Mouse (Mus musculus): ENCODE measurements around the gene Dnal1. TPM values are rescaled to one million over a fixed set of nuclear protein-coding genes. Genes with fewer than 3 reads are reported as not detected.

Gene Dnal1
- polyA plus RNA-seq, 1 experiment = 20.2 TPM

DNA sequence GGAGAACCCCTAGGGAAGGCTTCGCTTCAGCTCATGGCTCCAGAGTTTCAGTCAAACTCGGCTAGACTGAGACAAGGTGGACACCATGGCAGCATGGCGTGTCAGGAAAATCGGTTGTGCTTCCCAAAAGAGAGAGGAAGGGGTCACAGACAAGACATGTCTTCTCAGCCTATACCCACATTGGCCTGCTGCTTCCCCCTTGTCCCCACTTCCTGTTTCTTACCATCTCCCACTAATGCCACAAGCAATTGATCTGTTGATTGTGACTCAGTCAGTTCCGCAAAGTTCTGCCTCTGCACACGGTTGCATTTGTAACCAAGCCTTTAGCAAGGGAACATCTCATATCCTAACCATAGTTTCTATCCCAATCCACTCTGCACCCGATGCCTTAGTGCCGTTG lies 15.8 kb downstream of the Dnal1 start:
- TF ChIP-seq POLR2A (IDR thresholded peaks at IDR 0.05; ENCODE audit: borderline replicate concordance, extremely low read depth, insufficient read depth, insufficient read length, poor library complexity, severe bottlenecking) (no peak), CTCF (IDR thresholded peaks at IDR 0.05; ENCODE audit: borderline replicate concordance, extremely low read depth, insufficient read depth, insufficient read length) (no peak)
- DNase-seq (ENCODE audit: low read depth) = no peak

DNA sequence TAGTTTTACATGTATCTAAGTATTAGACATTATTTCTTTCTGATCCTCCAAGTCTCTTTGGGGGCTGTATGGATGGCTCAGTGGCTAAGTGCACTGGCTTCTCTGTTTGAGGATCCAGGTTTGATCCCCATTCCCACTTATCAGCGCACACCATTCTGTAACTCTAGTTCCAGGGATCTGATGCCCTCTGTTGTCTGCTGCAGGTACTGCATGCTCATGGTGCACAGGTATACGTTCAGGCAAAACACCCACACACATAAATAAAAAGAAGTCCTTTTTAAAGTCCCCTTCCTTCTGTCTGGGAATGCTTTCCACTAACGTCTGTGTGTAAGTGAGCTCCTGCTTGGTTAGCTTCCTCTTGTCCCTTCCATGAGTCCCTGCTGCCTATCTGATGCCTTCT lies 18.1 kb downstream of the Dnal1 start:
- TF ChIP-seq POLR2A (IDR thresholded peaks at IDR 0.05; ENCODE audit: borderline replicate concordance, extremely low read depth, insufficient read depth, insufficient read length, poor library complexity, severe bottlenecking) (no peak), CTCF (IDR thresholded peaks at IDR 0.05; ENCODE audit: borderline replicate concordance, extremely low read depth, insufficient read depth, insufficient read length) (peak; percentile 55; the same call in 1 of the 2 replicates)
- peak; percentile 15 for DNase-seq (ENCODE audit: low read depth)

DNA sequence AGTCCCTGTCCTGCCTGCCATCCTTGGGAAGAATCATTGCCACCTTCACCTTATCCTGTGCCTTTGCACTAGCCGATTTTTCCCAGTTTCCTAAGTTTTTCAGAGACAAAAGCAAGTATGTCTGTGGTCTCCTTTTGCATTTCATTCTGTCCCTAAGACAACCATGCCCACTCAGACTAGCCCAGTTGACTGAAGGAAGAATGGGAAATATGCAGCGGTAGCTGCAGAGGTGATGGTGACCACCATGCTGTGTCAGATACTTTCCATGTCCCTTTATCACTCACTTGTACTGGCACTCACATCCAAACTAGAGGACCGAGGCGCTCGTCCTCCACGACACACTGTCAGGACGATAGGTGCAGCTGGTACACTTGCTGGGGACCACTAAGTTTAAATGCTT lies 23.0 kb downstream of the Dnal1 start:
- DNase-seq (ENCODE audit: low read depth) = no peak
- no peak for TF ChIP-seq CTCF (IDR thresholded peaks at IDR 0.05; ENCODE audit: borderline replicate concordance, extremely low read depth, insufficient read depth, insufficient read length)
- no peak for TF ChIP-seq POLR2A (IDR thresholded peaks at IDR 0.05; ENCODE audit: borderline replicate concordance, extremely low read depth, insufficient read depth, insufficient read length, poor library complexity, severe bottlenecking)

DNA sequence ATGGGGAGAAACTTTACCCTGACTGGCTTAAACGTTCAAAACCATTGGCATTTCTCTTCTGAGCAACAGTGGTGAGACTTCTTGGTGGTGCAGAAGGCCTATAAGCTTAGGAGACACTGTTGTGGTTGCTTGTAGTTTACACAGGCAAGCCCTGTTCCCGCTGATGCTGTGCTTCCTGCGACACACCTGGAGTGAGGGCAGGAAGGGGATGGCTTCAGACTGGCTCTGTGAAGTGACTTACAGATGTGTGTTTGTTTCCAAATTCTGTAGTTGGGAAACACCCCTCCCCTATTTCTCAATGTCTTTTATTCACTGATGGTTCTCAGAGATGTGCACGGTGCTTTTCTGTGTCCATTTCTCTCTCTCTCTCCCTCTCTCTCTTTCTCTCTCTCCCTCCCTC lies 26.0 kb downstream of the Dnal1 start:
- TF ChIP-seq CTCF (IDR thresholded peaks at IDR 0.05; ENCODE audit: borderline replicate concordance, extremely low read depth, insufficient read depth, insufficient read length) (no peak), POLR2A (IDR thresholded peaks at IDR 0.05; ENCODE audit: borderline replicate concordance, extremely low read depth, insufficient read depth, insufficient read length, poor library complexity, severe bottlenecking) (no peak)
- no peak for DNase-seq (ENCODE audit: low read depth)

DNA sequence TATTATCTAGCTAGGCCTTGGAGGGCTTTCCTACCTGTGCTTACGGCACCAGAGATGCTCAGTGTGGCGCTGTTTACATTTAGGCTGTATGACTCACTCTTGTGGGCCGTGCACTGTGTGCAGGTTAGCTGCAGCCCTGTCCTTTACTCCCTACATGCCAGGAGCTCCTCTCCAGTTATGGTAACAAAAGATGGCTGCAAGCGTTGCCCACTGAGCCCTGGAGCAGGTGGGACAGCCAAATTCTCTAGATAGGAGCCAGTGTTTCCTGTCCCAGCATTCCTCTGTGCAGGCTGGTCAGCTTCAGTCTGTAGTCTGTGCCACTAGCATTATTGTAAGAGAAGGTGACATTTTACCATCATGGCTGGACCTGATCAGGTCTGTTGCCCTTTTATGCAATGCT lies 27.1 kb downstream of the Dnal1 start:
- TF ChIP-seq POLR2A (IDR thresholded peaks at IDR 0.05; ENCODE audit: borderline replicate concordance, extremely low read depth, insufficient read depth, insufficient read length, poor library complexity, severe bottlenecking) = no peak
- no peak for TF ChIP-seq CTCF (IDR thresholded peaks at IDR 0.05; ENCODE audit: borderline replicate concordance, extremely low read depth, insufficient read depth, insufficient read length)
- DNase-seq (ENCODE audit: low read depth) = no peak

DNA sequence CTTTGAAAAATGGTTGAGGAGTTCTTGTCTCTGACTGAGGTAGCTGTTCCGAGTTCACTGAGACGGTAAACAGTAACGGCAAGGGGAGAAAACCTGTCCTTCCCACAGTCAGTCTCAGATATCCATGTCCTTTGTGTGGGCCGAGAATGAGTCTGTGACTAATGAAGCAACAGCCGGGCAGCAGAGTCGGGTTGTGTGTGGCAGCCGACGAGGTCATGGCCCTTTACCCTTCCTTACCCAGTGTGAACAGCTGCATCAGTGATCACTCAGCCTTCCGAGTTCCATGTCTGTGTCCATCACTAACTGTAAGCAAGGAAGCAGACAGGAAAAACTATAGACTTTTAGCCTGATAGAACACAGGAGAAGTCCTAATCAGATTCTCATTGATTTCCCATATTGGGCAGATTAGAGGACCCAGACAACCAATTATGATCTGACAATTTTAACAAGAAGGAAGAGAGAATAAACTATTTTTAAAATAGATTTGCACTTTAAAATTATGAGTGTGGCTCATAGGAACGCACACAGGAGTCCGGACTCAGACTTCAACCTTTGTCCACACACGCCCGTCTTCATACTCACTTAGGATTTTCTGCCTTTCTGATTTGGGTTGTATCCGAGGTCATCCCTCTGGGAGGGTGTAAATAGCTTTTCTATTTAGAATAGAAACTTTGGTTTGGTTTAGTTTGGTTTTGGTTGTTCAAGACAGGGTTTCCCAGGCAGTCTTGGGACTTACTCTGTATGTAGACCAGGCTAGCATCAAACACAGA lies 28.3 kb downstream of the Dnal1 start:
- DNase-seq (ENCODE audit: low read depth) = no peak

DNA sequence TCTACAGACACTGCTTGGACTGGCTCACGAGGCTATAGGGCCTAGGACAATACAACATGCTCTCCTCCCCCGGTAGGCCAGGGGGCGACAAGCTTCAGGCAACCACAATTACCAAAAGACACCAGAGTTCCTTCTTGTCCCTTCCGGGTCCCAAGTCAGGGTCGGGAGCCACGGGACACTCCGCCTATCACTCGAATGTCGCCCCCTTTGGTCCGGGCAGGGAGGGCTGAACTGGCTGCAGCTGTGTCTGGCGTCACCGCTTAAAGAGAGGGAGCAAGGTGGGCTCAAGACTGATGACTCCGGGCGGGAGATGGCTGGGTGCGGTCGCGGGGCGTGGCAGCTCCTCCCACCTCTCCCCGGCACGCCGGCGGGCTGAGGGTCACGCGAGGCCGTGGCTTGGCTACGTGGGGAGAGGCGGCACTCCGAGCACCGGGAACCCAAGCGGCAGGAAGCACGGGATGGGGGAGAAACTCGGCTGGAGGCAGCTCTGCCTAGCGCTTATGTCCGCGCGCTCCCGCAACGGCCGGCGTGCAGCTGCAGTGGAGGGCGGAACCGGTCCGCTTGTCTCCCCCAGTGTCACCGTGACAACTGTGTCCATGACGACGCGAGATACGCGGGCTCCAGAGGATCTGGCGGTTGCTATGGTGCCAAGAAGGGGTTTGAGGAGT lies 33.9 kb downstream of the Dnal1 start, which contains the start of gene Pnma1:
Gene Pnma1 (minus strand): TSS at position 536 of the 668 bp plus-strand sequence.
- TF ChIP-seq CTCF (IDR thresholded peaks at IDR 0.05; ENCODE audit: borderline replicate concordance, extremely low read depth, insufficient read depth, insufficient read length) (peak; percentile 48; the same call in 1 of the 2 replicates), POLR2A (IDR thresholded peaks at IDR 0.05; ENCODE audit: borderline replicate concordance, extremely low read depth, insufficient read depth, insufficient read length, poor library complexity, severe bottlenecking) (peak; percentile 32; the same call in 1 of the 2 replicates)

More for the DNA sequence above, 28.3 kb downstream of the Dnal1 start:
- TF ChIP-seq CTCF (IDR thresholded peaks at IDR 0.05; ENCODE audit: borderline replicate concordance, extremely low read depth, insufficient read depth, insufficient read length) (no peak), POLR2A (IDR thresholded peaks at IDR 0.05; ENCODE audit: borderline replicate concordance, extremely low read depth, insufficient read depth, insufficient read length, poor library complexity, severe bottlenecking) (no peak)

DNA sequence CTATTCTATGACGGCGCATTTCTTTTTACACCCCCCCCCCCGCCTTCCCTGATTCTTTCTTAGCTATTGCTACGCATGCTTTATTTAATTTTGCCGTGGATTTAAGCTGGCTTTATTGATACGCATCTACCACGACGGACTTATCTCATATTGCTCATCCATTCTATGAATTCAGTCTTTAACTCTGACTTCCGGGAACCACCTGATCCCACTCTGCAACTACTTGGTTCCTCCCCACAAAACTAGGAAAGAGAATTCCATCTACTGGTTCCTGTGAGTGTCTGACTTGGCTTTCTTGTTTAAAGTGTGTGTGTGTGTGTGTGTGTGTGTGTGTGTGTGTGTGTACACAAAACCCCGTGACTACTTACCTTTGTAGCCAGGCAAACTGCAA lies 34.5 kb downstream of the Dnal1 start:
- TF ChIP-seq CTCF (IDR thresholded peaks at IDR 0.05; ENCODE audit: borderline replicate concordance, extremely low read depth, insufficient read depth, insufficient read length) (no peak), POLR2A (IDR thresholded peaks at IDR 0.05; ENCODE audit: borderline replicate concordance, extremely low read depth, insufficient read depth, insufficient read length, poor library complexity, severe bottlenecking) (no peak)
- no peak for DNase-seq (ENCODE audit: low read depth)

More for the DNA sequence above, 33.9 kb downstream of the Dnal1 start, which contains the start of gene Pnma1:
- peak; percentile 97 for DNase-seq (ENCODE audit: low read depth)

DNA sequence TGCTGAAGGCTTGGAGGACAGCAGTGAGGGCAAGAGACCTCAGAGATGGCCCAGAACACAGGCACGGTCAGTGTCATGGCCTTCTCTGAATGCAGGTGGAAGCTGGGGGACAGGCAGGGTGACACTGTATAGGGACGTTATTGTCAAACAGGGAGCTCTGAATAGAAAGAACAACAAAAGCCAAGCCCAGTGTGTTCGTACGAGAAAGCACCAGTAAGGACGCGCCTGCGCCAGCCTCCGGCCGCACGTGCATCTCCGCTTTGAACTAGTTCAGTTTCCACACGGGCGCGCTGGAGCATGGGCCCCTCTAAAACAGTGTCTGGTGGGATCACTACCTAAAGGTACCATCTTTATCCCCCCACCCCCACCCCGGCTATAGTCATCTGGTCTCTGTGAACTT lies 35.8 kb downstream of the Dnal1 start:
- TF ChIP-seq POLR2A (IDR thresholded peaks at IDR 0.05; ENCODE audit: borderline replicate concordance, extremely low read depth, insufficient read depth, insufficient read length, poor library complexity, severe bottlenecking) (no peak), CTCF (IDR thresholded peaks at IDR 0.05; ENCODE audit: borderline replicate concordance, extremely low read depth, insufficient read depth, insufficient read length) (no peak)
- DNase-seq (ENCODE audit: low read depth) = peak; percentile 45

DNA sequence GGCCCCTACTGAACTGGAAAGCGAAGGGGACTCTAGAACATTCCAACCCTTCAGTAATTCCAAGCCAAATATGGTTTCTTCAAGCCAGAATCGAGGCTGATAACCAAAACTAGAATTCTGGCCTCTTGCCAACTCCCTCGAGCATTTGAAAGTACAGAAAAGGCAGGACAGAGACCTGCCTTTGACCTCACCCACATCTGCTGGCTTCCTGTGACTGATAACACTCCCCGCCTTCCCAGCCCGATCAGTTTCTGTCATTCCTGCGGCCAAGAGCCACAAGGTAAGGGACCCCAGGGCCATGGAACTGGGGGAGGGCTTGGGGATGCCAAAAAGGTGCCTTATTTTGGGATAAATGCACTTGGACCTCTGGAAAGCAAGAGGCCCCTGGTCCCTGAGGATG lies 36.8 kb downstream of the Dnal1 start:
- no peak for DNase-seq (ENCODE audit: low read depth)
- no peak for TF ChIP-seq POLR2A (IDR thresholded peaks at IDR 0.05; ENCODE audit: borderline replicate concordance, extremely low read depth, insufficient read depth, insufficient read length, poor library complexity, severe bottlenecking)

DNA sequence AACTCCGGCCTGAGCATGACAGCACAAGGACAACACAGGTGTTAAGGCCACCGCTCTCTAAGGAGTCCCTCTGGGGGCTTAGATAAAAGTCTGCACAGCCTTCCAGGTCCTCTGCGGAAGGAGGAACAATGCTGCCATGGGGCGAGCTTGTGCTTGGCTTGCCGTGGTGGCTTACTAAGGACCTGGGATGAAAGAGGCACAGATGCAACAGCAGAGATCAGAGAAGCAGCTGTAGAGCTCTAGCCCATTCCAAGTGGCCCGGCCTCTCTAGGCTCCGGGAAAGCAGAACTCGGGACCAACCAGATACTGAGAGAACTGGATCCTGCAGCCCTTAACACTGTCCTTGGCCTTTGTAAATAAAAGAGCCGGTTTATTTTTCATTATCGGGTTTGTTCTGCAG lies 37.7 kb downstream of the Dnal1 start:
- no peak for DNase-seq (ENCODE audit: low read depth)

More for the DNA sequence above, 37.7 kb downstream of the Dnal1 start:
- TF ChIP-seq POLR2A (IDR thresholded peaks at IDR 0.05; ENCODE audit: borderline replicate concordance, extremely low read depth, insufficient read depth, insufficient read length, poor library complexity, severe bottlenecking) (no peak), CTCF (IDR thresholded peaks at IDR 0.05; ENCODE audit: borderline replicate concordance, extremely low read depth, insufficient read depth, insufficient read length) (no peak)
